Mouse (Mus musculus): ENCODE measurements around the gene Skp2.
A peak's percentile ranks its signal among the peaks of the same experiment; 100 is the strongest.
"Not testable (repeated sequence)": the region's sequence is repeated elsewhere in the genome, so short reads cannot be mapped to it uniquely, and the experiment has no call there.

Gene Skp2

DNA sequence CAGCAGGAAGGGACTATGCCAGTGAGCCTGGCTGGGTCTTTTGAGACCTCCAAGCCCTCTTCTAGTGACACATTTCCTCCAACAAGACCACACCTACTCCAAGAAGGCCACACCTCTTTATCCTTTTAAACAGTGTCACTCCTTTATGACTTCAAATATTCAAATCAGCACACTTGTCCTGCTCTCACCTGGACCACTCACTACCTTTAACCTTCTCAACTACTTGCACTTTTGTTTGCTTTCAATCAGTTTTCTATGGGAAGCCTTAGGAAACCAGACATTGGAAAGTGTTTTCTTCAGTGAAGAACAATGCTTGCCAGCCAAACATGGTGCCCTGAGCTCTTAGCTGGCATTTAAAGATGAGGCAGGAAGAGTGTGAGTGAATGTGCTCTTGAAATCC is at the start of gene Skp2:
Gene Skp2 (minus strand): TSS at position 101 of the 400 bp plus-strand sequence.
- Histone ChIP-seq H3K36me3 (ENCODE audit: control insufficient read depth, insufficient read depth, low read length, poor library complexity, severe bottlenecking) (peaks cover 7% of the 10 kb centered on the region; the same call in 1 of the 2 replicates), H3K27me3 (ENCODE audit: control insufficient read depth, insufficient read depth, low read length, poor library complexity, severe bottlenecking) (no peaks in the 10 kb centered on the region)
- DNase-seq (ENCODE audit: low read depth, low spot score) = no peak

DNA sequence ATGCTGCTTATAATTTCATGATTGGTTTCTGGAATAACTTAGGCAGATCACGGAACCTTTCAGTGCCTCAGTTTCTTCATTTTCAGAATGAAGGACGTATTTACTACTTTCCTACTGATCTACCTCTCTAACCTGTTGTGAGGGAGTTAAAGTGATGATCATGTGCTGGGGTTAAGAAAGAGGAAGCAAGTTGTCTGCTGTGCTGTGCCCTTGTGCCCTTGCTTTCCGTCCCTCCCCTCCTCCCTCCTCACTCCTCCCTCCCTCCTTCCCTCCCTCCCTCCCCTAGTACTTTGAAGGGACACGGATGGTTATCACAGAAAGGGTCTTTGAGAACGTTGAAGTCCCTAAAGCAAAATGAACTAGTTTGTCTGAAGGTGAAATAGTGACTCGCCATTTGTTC is 43.2 kb upstream of the Skp2 start:
- peak; percentile 24 for DNase-seq (ENCODE audit: low read depth, low spot score)
- Histone ChIP-seq H3K36me3 (ENCODE audit: control insufficient read depth, insufficient read depth, low read length, poor library complexity, severe bottlenecking) (no peaks in the 10 kb centered on the region), H3K27me3 (ENCODE audit: control insufficient read depth, insufficient read depth, low read length, poor library complexity, severe bottlenecking) (no peaks in the 10 kb centered on the region)

DNA sequence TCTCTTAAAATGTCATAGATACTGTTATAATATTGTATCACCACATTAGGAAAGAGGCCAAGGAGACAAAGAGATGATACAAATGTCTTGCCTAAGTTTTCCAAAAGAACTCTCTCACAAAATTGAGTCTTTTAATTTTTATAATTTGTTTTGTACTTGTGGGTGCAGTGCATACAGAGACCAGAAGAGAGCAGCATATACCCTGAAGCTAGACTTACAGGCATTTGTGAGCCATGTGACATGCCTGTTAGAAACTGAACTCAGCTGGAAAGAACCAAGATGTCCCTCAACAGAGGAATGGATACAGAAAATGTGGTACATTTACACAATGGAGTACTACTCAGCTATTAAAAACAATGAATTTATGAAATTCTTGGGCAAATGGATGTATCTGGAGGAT is 37.5 kb upstream of the Skp2 start:
- H3K36me3 ChIP-seq (ENCODE audit: control insufficient read depth, insufficient read depth, low read length, poor library complexity, severe bottlenecking); H3K27me3 ChIP-seq (ENCODE audit: control insufficient read depth, insufficient read depth, low read length, poor library complexity, severe bottlenecking): not testable (repeated sequence)
- peak; percentile 38 for DNase-seq (ENCODE audit: low read depth, low spot score)

DNA sequence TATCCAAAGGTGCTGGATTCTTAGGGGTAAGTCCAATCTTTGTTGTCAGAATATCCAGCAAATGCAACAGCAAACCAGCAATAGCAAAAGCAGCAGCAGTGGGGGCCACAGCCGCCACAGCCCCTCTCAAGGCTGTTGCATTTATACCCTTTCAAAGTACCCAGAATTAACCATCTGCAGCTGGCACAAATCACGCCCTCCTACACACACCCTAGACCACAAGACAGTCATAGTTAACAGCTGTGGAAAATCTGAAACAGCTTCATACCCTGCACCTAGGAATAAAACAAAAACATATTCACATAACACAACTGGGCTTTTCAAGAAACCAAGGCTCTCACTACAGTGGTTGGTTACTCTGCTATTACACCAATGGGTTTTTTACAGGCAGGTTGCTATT is 34.6 kb upstream of the Skp2 start:
- DNase-seq (ENCODE audit: low read depth, low spot score) = no peak
- H3K36me3 ChIP-seq (ENCODE audit: control insufficient read depth, insufficient read depth, low read length, poor library complexity, severe bottlenecking) = peaks cover 3% of the 10 kb centered on the region; the same call in 1 of the 2 replicates
- H3K27me3 ChIP-seq (ENCODE audit: control insufficient read depth, insufficient read depth, low read length, poor library complexity, severe bottlenecking) = no peaks in the 10 kb centered on the region

DNA sequence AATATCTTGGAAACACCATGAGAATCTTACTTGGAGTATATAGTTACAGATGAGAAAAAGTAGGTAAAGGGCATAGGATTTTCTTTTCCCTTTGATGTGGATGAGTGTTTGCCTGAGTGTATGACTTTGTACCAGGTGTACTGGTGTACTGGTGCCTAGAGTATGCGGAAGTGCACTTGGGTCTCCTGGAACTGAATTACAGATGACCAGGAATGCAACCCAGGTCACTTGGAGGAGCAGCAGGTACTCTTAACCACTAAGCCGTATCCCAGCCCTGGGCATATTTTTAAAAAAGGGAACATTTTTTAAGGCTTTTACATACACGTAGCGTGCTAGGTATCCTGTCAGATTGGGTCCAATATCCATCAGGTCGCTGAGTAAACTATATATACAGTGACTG is 28.8 kb upstream of the Skp2 start:
- Histone ChIP-seq H3K36me3 (ENCODE audit: control insufficient read depth, insufficient read depth, low read length, poor library complexity, severe bottlenecking) (peaks cover 3% of the 10 kb centered on the region), H3K27me3 (ENCODE audit: control insufficient read depth, insufficient read depth, low read length, poor library complexity, severe bottlenecking) (no peaks in the 10 kb centered on the region)
- no peak for DNase-seq (ENCODE audit: low read depth, low spot score)

DNA sequence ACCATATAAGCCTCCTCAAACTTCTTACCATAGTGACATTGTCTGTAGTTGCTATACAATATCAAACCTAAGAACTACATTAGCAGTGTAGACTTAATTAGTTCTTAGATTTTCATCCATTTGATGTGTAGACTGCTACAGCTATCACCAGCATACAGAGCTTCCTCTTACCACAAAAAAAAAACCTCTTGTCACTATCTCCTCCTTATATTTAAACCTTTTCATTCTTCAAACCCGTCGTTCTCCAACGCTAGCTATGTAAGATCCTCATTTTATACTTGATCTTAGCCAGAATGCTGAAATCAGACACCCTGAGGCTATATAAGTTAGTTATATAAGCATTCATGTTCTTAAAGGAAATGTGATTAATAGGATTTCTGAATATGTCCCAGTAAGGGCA is 21.8 kb upstream of the Skp2 start:
- peaks cover 7% of the 10 kb centered on the region for H3K36me3 ChIP-seq (ENCODE audit: control insufficient read depth, insufficient read depth, low read length, poor library complexity, severe bottlenecking)
- H3K27me3 ChIP-seq (ENCODE audit: control insufficient read depth, insufficient read depth, low read length, poor library complexity, severe bottlenecking) = no peaks in the 10 kb centered on the region
- no peak for DNase-seq (ENCODE audit: low read depth, low spot score)

DNA sequence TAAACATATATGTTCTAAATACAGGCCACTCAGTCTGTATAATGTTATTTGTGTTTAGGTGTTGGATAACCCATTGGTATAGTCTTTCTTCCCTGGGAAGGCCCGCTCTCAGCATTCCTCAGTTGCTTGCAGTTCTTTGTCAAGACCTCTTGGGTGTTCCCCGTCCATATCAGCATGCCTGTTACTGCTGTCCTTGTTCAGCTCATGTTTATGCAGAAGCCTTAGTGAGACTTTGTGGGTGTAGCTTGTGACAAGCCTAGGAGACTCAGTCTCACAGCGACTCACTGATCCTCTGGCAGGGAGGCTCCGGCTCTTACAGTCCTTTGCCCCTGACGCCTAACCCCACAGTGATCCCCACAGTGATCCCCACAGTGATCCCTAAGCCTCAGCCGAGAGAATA is 8.9 kb upstream of the Skp2 start:
- Histone ChIP-seq H3K36me3 (ENCODE audit: control insufficient read depth, insufficient read depth, low read length, poor library complexity, severe bottlenecking) (peaks cover 7% of the 10 kb centered on the region; the same call in 1 of the 2 replicates), H3K27me3 (ENCODE audit: control insufficient read depth, insufficient read depth, low read length, poor library complexity, severe bottlenecking) (no peaks in the 10 kb centered on the region)
- no peak for DNase-seq (ENCODE audit: low read depth, low spot score)

DNA sequence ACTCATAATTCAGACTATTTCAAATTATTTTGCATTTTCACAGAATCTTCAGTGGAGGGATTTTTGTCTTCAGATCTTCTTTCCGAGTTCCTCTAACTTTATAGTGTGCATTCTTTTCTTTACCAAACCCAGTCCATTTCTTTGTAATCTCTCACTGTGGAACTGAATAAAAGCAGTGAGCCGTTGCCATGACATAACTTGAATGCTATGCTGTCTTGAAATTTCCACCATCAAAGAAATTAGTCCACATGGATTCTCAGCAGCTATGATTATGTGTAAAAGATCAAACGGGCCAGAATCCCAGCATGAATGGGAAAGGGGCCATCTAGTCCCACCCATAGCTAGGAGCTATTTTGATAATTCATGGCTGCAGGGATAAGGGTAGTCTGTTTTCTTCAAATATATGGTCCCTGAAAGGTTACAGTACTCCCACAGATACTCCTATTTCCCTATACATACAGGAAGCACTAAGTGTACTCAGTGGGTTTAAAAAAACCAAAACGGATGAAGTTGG is 7.4 kb upstream of the Skp2 start:
- no peak for DNase-seq (ENCODE audit: low read depth, low spot score)
- Histone ChIP-seq H3K36me3 (ENCODE audit: control insufficient read depth, insufficient read depth, low read length, poor library complexity, severe bottlenecking) (peaks cover 5% of the 10 kb centered on the region; the same call in 1 of the 2 replicates), H3K27me3 (ENCODE audit: control insufficient read depth, insufficient read depth, low read length, poor library complexity, severe bottlenecking) (no peaks in the 10 kb centered on the region)

DNA sequence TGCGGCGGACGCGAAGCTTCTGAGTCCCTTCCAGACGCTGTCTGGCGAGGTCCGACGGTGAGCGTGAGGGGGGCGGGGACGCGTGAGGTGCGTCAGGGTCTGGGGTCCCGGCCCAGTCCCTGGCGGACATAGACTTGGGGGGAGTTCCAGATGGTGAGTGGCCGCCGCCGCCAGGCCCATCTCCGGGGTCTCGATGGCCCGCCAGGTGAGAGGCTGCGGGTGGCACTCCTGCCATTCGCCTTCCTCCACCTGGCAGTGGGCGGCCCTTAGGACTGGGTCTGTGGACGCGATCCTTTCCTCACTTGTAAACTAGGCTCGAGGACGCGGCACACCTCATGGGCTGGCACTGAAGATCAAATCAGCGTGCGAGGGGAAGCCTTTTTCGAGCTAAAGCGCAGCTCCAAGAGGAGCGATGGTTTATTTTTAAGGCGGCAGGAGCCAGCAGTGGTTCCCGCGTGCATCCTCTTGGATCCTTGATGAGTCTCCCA is 14.5 kb downstream of the Skp2 start:
- H3K36me3 ChIP-seq (ENCODE audit: control insufficient read depth, insufficient read depth, low read length, poor library complexity, severe bottlenecking) = no peaks in the 10 kb centered on the region
- DNase-seq (ENCODE audit: low read depth, low spot score) = peak; percentile 47
- H3K27me3 ChIP-seq (ENCODE audit: control insufficient read depth, insufficient read depth, low read length, poor library complexity, severe bottlenecking) = no peaks in the 10 kb centered on the region

DNA sequence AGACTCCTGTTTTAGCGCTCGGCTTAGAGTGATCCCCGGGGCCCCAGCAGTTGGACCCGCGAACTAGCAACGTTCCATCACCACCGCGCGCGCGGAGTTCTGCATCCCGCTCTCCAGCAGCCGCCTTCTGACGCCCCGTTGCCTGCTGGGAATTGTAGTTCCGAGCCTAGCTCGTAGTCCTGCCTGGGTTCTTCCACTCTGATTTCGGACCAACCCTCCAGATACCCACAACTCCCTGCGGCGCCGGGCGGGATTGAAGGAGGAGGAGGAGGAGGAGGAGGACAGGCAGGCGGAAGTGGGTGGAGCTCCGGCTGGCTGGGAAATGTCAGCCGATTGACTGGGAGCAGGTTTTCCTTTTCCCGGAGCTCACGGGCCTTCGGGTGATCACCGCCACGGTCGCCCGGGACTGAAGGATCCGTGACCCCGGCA is 15.0 kb downstream of the Skp2 start, which contains the start of gene Lmbrd2:
Gene Lmbrd2 (plus strand): TSS at position 299 of the 429 bp plus-strand sequence.
- peak; percentile 93 for DNase-seq (ENCODE audit: low read depth, low spot score)
- Histone ChIP-seq H3K27me3 (ENCODE audit: control insufficient read depth, insufficient read depth, low read length, poor library complexity, severe bottlenecking) (no peaks in the 10 kb centered on the region), H3K36me3 (ENCODE audit: control insufficient read depth, insufficient read depth, low read length, poor library complexity, severe bottlenecking) (no peaks in the 10 kb centered on the region)

DNA sequence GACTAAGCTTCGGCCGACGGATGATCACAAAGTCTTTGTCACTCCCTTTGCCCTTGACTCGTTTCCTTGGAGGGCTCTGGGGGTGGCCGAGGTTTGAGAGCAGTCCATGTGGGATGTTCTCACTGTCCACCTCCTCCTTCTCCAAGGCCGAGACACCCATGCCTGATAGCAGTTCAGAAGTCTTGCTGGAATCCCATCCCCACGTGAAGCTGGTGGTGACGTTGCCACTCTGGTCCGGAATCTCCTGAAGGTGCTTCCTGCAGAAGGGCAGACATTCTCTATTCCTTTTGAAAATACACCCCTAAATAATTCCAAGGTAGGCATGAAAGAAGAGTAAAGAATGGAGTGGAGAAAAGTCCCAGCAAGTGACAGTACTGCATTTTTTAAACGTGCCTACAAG is 15.8 kb downstream of the Skp2 start:
- DNase-seq (ENCODE audit: low read depth, low spot score) = no peak
- Histone ChIP-seq H3K27me3 (ENCODE audit: control insufficient read depth, insufficient read depth, low read length, poor library complexity, severe bottlenecking) (no peaks in the 10 kb centered on the region), H3K36me3 (ENCODE audit: control insufficient read depth, insufficient read depth, low read length, poor library complexity, severe bottlenecking) (no peaks in the 10 kb centered on the region)

DNA sequence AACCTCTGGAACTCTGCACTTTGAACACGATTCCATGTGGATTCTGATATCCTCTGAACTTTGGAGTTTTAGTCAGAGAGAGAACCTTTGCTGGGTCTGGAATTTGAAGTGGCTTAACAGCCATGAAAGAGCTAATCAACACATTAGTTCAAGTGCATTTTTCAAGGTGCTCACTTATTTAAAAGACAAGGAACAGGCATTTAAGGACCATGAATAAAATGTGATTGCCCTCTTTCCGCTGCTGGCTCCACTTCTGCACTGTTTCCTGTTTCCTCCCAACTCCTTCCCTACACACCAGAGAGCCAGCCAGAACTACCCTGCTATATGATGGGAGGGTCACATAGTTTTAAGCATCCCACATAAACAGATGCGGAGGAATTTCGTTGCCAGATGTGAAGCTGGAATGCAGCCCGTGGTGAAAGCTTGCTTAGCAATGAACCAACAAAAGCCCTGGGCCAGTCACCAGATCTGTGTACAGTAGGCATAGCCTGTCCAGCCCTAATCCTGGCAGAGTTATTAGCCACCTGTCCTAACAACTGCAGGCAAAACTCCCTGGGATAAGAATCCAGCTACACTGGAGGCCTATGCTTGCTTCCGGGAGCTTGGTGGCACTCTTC is 20.2 kb downstream of the Skp2 start:
- Histone ChIP-seq H3K36me3 (ENCODE audit: control insufficient read depth, insufficient read depth, low read length, poor library complexity, severe bottlenecking) (0 out of 2 replicates have a peak, but pooled peaks cover 2% of the 10 kb centered on the region), H3K27me3 (ENCODE audit: control insufficient read depth, insufficient read depth, low read length, poor library complexity, severe bottlenecking) (no peaks in the 10 kb centered on the region)
- no peak for DNase-seq (ENCODE audit: low read depth, low spot score)

DNA sequence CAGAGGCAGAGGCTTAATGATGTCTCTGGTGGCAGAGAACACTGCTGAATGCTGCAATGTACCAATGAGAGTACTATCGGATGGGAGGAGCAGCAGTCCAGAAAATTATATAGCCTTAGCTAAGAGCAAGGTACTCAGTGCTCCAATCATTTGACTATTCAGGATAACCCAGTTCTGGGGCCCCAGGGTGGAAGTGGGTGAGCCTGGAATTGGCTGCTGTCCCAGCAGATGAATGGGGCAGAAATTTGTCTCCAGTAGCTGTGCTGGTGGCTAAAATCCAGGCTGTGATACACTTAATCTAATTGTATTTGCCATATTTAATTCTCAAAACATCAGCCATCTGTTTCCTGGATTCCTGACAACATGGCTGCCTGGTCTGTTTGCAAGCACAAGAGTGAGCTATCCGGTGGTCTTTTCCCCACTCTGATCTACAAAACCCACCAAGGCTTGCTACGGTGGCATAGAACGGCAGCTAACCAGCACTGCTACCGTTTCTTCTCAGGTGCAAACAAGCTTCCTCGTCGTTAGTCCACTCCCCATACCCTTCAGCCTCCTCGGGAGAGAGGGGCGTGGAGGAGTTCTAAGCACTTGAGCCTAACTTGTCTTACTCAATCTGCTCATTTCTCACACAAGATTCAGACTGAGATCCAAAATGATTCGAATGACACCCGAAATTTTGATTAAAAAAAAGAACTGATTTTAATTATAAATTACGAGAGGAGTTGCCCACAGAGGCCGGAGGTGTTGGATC is 22.4 kb downstream of the Skp2 start:
- Histone ChIP-seq H3K27me3 (ENCODE audit: control insufficient read depth, insufficient read depth, low read length, poor library complexity, severe bottlenecking) (no peaks in the 10 kb centered on the region), H3K36me3 (ENCODE audit: control insufficient read depth, insufficient read depth, low read length, poor library complexity, severe bottlenecking) (0 out of 2 replicates have a peak, but pooled peaks cover 2% of the 10 kb centered on the region)
- no peak for DNase-seq (ENCODE audit: low read depth, low spot score)

DNA sequence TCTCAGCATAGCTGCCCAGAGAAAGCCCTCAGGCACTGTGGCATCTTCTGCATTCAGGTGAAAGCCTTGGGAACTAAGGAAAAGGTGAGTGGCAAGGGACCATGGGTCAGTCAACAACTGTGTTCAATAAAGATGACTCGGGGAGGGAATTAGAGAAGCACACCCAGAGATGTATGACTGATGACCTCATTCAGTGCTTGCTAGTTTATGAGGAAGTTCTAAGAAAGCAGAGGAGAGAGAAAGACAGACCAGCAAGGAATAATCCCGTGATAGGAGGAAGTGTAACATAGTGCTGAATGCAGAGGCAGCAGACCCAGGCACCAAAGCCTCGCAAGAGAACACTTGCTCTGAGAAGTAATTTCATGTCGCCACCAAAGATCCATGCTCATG is 23.7 kb downstream of the Skp2 start:
- H3K36me3 ChIP-seq (ENCODE audit: control insufficient read depth, insufficient read depth, low read length, poor library complexity, severe bottlenecking) = 0 out of 2 replicates have a peak, but pooled peaks cover 2% of the 10 kb centered on the region
- DNase-seq (ENCODE audit: low read depth, low spot score) = no peak
- H3K27me3 ChIP-seq (ENCODE audit: control insufficient read depth, insufficient read depth, low read length, poor library complexity, severe bottlenecking) = no peaks in the 10 kb centered on the region
